Mouse (Mus musculus): ENCODE measurements around the gene Aoc1. TPM values are rescaled to one million over a fixed set of nuclear protein-coding genes. Genes with fewer than 3 reads are reported as not detected.

Gene Aoc1
- polyA plus RNA-seq, 1 experiment: 7.3 TPM

DNA sequence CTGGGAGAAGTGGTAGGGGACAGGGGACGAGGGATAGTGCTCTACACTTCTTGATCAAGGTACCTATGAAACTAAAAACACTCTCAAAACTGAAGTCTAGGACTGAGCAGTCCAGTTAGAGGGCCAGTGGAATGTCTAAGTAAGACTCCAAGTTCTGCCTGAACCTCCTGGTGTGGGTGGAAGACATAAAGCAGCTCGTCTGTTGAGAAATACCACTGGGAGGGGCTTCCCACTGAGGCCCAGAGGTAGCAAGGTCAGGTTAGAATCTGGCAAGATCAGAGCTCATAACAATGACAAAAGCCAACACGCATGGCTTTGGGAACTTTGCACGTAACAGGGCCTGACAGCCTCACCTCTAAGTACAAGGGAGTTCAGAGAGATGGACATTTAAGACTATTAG, 30.7 kb downstream of the Aoc1 start:
- DNase-seq: peak; percentile 43
- no peak overlapping the region for H3K4me3 ChIP-seq (ENCODE audit: insufficient read depth, low read depth, low read length)
- WGBS: 39% methylated on average over 4 of the region's 4 CpGs
- peaks cover 7% of the 10 kb centered on the region; the same call in 1 of the 2 replicates for H3K4me1 ChIP-seq (ENCODE audit: control insufficient read depth, insufficient read depth, low read length)
- H3K36me3 ChIP-seq (ENCODE audit: control insufficient read depth, insufficient read depth, low read length): no peaks in the 10 kb centered on the region
- peak overlapping the region; percentile 100; the same call in 1 of the 2 replicates for H3K27ac ChIP-seq (ENCODE audit: insufficient read depth, low read depth, low read length)
- H3K27me3 ChIP-seq (replicated peaks; ENCODE audit: control insufficient read depth, insufficient read depth, low read length): no peaks in the 10 kb centered on the region
- TF ChIP-seq POLR2A (IDR thresholded peaks at IDR 0.05; ENCODE audit: low read depth, low read length): no peak
- no peak for TF ChIP-seq CTCF (conservative IDR thresholded peaks at IDR 0.05; ENCODE audit: insufficient read depth, insufficient read length, low read depth, low read length)

DNA sequence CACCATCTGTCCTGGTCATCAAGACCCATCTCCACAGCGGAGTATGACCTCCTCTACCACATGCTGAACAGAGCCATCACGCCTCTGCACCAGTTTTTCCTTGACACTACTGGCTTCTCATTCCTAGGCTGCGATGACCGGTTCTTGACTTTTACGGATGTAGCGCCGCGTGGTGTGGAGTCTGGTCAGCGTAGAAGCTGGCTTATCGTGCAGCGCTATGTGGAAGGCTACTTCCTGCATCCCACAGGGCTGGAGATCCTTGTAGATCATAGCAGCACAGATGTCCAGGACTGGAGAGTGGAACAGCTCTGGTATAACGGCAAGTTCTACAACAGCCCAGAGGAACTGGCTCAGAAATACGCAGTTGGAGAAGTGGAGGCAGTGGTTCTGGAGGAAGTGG, 32.9 kb downstream of the Aoc1 start:
- no peak for TF ChIP-seq CTCF (conservative IDR thresholded peaks at IDR 0.05; ENCODE audit: insufficient read depth, insufficient read length, low read depth, low read length)
- no peak for TF ChIP-seq POLR2A (IDR thresholded peaks at IDR 0.05; ENCODE audit: low read depth, low read length)
- H3K4me3 ChIP-seq (ENCODE audit: insufficient read depth, low read depth, low read length): no peak overlapping the region
- H3K4me1 ChIP-seq (ENCODE audit: control insufficient read depth, insufficient read depth, low read length): peaks cover 7% of the 10 kb centered on the region; the same call in 1 of the 2 replicates
- no peak for DNase-seq
- H3K27me3 ChIP-seq (replicated peaks; ENCODE audit: control insufficient read depth, insufficient read depth, low read length): no peaks in the 10 kb centered on the region
- no peaks in the 10 kb centered on the region for H3K36me3 ChIP-seq (ENCODE audit: control insufficient read depth, insufficient read depth, low read length)
- 93% methylated on average over 13 of the region's 13 CpGs for WGBS
- no peak overlapping the region for H3K27ac ChIP-seq (ENCODE audit: insufficient read depth, low read depth, low read length)

DNA sequence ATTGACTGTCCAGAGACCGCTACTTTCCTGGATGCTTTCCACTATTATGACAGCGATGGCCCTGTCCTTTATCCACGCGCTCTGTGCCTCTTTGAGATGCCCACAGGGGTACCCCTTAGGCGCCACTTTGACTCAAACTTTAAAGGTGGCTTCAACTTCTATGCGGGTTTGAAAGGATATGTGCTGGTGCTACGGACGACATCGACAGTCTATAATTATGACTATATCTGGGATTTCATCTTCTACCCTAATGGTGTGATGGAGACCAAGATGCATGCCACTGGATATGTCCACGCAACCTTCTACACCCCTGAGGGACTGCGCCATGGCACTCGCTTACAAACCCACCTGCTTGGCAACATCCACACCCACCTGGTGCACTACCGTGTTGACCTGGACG, 33.7 kb downstream of the Aoc1 start:
- DNase-seq: no peak
- Histone ChIP-seq H3K4me1 (ENCODE audit: control insufficient read depth, insufficient read depth, low read length) (peaks cover 7% of the 10 kb centered on the region; the same call in 1 of the 2 replicates), H3K36me3 (ENCODE audit: control insufficient read depth, insufficient read depth, low read length) (no peaks in the 10 kb centered on the region), H3K4me3 (ENCODE audit: insufficient read depth, low read depth, low read length) (no peak overlapping the region), H3K27ac (ENCODE audit: insufficient read depth, low read depth, low read length) (no peak overlapping the region), H3K27me3 (replicated peaks; ENCODE audit: control insufficient read depth, insufficient read depth, low read length) (no peaks in the 10 kb centered on the region)
- WGBS: 97% methylated on average over 14 of the region's 14 CpGs
- TF ChIP-seq POLR2A (IDR thresholded peaks at IDR 0.05; ENCODE audit: low read depth, low read length): no peak
- TF ChIP-seq CTCF (conservative IDR thresholded peaks at IDR 0.05; ENCODE audit: insufficient read depth, insufficient read length, low read depth, low read length): no peak

DNA sequence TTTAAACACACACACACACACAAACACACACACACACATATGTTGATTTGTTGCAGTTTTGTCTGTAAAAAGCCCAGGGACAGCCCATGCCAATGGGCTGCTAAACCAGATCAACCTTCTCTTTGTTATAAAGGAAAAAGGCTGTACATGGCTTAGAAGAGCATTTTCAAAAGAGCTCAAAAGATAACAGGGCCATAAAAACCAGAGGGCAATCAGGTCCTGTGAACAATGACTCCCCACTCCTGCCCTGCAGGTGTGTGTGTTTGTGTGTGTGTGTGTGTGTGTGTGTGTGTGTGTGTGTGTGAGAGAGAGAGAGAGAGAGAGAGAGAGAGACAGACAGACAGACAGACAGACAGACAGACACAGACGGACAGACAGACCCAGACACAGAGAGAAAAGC, 36.5 kb downstream of the Aoc1 start:
- WGBS: 89% methylated on average over 1 of the region's 1 CpGs
- no peak for DNase-seq
- Histone ChIP-seq H3K27me3 (replicated peaks; ENCODE audit: control insufficient read depth, insufficient read depth, low read length) (no peaks in the 10 kb centered on the region), H3K4me3 (ENCODE audit: insufficient read depth, low read depth, low read length) (no peak overlapping the region), H3K27ac (ENCODE audit: insufficient read depth, low read depth, low read length) (no peak overlapping the region), H3K4me1 (ENCODE audit: control insufficient read depth, insufficient read depth, low read length) (no peaks in the 10 kb centered on the region), H3K36me3 (ENCODE audit: control insufficient read depth, insufficient read depth, low read length) (no peaks in the 10 kb centered on the region)
- TF ChIP-seq CTCF (conservative IDR thresholded peaks at IDR 0.05; ENCODE audit: insufficient read depth, insufficient read length, low read depth, low read length): no peak
- TF ChIP-seq POLR2A (IDR thresholded peaks at IDR 0.05; ENCODE audit: low read depth, low read length): no peak

- peak; percentile 55 for DNase-seq
- no peak overlapping the region for H3K4me3 ChIP-seq (ENCODE audit: insufficient read depth, low read depth, low read length)
- WGBS: 12% methylated on average over 3 of the region's 3 CpGs
- H3K27ac ChIP-seq (ENCODE audit: insufficient read depth, low read depth, low read length): no peak overlapping the region
- no peaks in the 10 kb centered on the region for H3K4me1 ChIP-seq (ENCODE audit: control insufficient read depth, insufficient read depth, low read length)
- no peaks in the 10 kb centered on the region for H3K36me3 ChIP-seq (ENCODE audit: control insufficient read depth, insufficient read depth, low read length)
- no peak for TF ChIP-seq POLR2A (IDR thresholded peaks at IDR 0.05; ENCODE audit: low read depth, low read length)
- no peak for TF ChIP-seq CTCF (conservative IDR thresholded peaks at IDR 0.05; ENCODE audit: insufficient read depth, insufficient read length, low read depth, low read length)
- H3K27me3 ChIP-seq (replicated peaks; ENCODE audit: control insufficient read depth, insufficient read depth, low read length): no peaks in the 10 kb centered on the region
These were observed 39.3 kb downstream of the Aoc1 start for GRCm38 (mm10) chr6:48912033-48912432.

- Histone ChIP-seq H3K4me3 (ENCODE audit: insufficient read depth, low read depth, low read length) (no peak overlapping the region), H3K27me3 (replicated peaks; ENCODE audit: control insufficient read depth, insufficient read depth, low read length) (no peaks in the 10 kb centered on the region), H3K27ac (ENCODE audit: insufficient read depth, low read depth, low read length) (no peak overlapping the region), H3K36me3 (ENCODE audit: control insufficient read depth, insufficient read depth, low read length) (no peaks in the 10 kb centered on the region), H3K4me1 (ENCODE audit: control insufficient read depth, insufficient read depth, low read length) (no peaks in the 10 kb centered on the region)
- no peak for TF ChIP-seq CTCF (conservative IDR thresholded peaks at IDR 0.05; ENCODE audit: insufficient read depth, insufficient read length, low read depth, low read length)
- no peak for TF ChIP-seq POLR2A (IDR thresholded peaks at IDR 0.05; ENCODE audit: low read depth, low read length)
- no peak for DNase-seq
- WGBS: 86% methylated on average over 2 of the region's 2 CpGs
These were observed 40.9 kb downstream of the Aoc1 start for GRCm38 (mm10) chr6:48913587-48913986.

DNA sequence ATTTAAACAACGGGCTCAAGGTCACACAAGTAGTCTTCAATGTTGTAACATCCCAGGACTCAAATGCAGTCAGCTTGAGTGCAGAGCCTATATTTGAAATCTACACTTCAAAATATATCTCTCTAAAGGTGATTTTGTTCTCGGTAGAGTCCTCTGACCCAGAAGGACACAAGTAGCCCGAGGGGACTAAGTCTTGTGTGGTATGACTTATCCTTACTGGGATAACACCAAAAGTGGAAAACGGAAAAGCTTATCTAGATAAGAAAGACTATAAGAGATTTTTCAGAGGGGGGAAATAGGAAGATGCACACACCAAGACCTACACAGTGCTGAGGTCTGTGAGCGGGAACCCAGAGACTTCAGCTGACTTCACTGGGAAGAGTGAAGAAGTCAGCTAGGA, 56.9 kb downstream of the Aoc1 start, which contains the start of gene 1600015I10Rik:
Gene 1600015I10Rik, plus strand, starts transcription at position 301 of the 400 bp plus-strand sequence.
- H3K4me3 ChIP-seq (ENCODE audit: insufficient read depth, low read depth, low read length): no peak within 1 kb of the TSS
- H3K36me3 ChIP-seq (ENCODE audit: control insufficient read depth, insufficient read depth, low read length): no peaks in the 10 kb centered on the region
- no peaks in the 10 kb centered on the region for H3K4me1 ChIP-seq (ENCODE audit: control insufficient read depth, insufficient read depth, low read length)
- H3K27ac ChIP-seq (ENCODE audit: insufficient read depth, low read depth, low read length): no peak within 1 kb of the TSS
- no peak for DNase-seq
- 83% methylated on average over 5 of the region's 5 CpGs for WGBS
- no peaks in the 10 kb centered on the region for H3K27me3 ChIP-seq (replicated peaks; ENCODE audit: control insufficient read depth, insufficient read depth, low read length)
- TF ChIP-seq CTCF (conservative IDR thresholded peaks at IDR 0.05; ENCODE audit: insufficient read depth, insufficient read length, low read depth, low read length) (no peak), POLR2A (IDR thresholded peaks at IDR 0.05; ENCODE audit: low read depth, low read length) (no peak)
